Mouse (Mus musculus): ENCODE measurements around the gene Ppa2.

GRCm38 (mm10) chr3:133414747-133415146 lies 104.8 kb downstream of the Ppa2 start:
- TF ChIP-seq POLR2A (IDR thresholded peaks at IDR 0.05; ENCODE audit: control insufficient read depth in 1 of 2, insufficient read depth in 1 of 2, low read depth in 1 of 2, low read length in 2 of 2, poor library complexity in 1 of 2), result no peak
- no peak for TF ChIP-seq ZC3H11A (IDR thresholded peaks at IDR 0.05; ENCODE audit: low read depth, low read length)
- no peak for TF ChIP-seq USF1 (IDR thresholded peaks at IDR 0.05; ENCODE audit: low read depth, low read length)
- TF ChIP-seq CTCF (IDR thresholded peaks at IDR 0.05 in 2 of 3, conservative IDR thresholded peaks at IDR 0.05 in 1 of 3; ENCODE audit: control insufficient read depth in 1 of 3, insufficient read depth in 1 of 3, low read depth in 2 of 3, low read length in 3 of 3, poor library complexity in 1 of 3, severe bottlenecking in 1 of 3), result no peak
- TF ChIP-seq NRF1 (IDR thresholded peaks at IDR 0.05; ENCODE audit: insufficient read depth, low read depth, low read length, poor library complexity, severe bottlenecking), result no peak
- no peak for TF ChIP-seq KAT2A (conservative IDR thresholded peaks at IDR 0.05; ENCODE audit: low read depth, low read length)
- no peak for TF ChIP-seq TBP (IDR thresholded peaks at IDR 0.05; ENCODE audit: low read depth, low read length)
- no peak for TF ChIP-seq SIN3A (IDR thresholded peaks at IDR 0.05; ENCODE audit: low read length)
- TF ChIP-seq GABPA (IDR thresholded peaks at IDR 0.05; ENCODE audit: low read depth, low read length), result no peak
- TF ChIP-seq USF2 (IDR thresholded peaks at IDR 0.05; ENCODE audit: borderline replicate concordance in 1 of 2, insufficient read depth in 1 of 2, low read depth in 1 of 2, low read length in 2 of 2), result no peak
- TF ChIP-seq HCFC1 (IDR thresholded peaks at IDR 0.05; ENCODE audit: low read depth, low read length), result no peak
- no peak for TF ChIP-seq GATA1 (IDR thresholded peaks at IDR 0.05; ENCODE audit: low read depth, low read length)
- TF ChIP-seq MXI1 (IDR thresholded peaks at IDR 0.05; ENCODE audit: low read depth, low read length), result no peak

Data from MEL (cell line).